Mouse (Mus musculus): ENCODE results near the gene Gm12355.

DNA sequence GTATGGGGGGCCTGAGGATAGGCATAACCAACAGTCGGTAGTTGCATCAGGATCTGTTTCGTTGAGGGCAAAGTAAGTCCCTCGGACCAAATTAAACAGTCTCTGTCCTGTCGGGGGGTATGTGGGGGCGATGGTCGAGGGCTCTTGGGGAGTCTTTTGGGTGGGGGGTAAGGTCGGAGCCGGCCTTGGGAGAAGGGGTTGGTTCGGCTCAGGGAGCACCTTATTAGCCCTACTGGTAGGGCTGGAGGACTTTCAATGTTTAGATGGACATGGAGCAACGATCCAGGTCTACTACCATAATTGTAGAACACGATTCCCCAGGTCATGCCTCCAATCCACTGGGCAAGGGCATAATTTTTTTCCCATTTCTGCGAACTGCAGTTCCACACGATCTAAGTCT is 4.7 kb downstream of the Gm12355 start:
- no peak for TF ChIP-seq CTCF (conservative IDR thresholded peaks at IDR 0.05; ENCODE audit: low read length)
- no peak for TF ChIP-seq NANOG (IDR thresholded peaks at IDR 0.05; ENCODE audit: borderline replicate concordance, low read length)

Measured in E14TG2a.4 (cell line).